Mouse (Mus musculus): ENCODE data around the gene Rabac1. TPM values are rescaled to one million over a fixed set of nuclear protein-coding genes. Genes with fewer than 3 reads are reported as not detected.

Gene Rabac1
- total RNA-seq (2012; rRNA removed) (205 and 240 TPM in 2 replicates), polyA plus RNA-seq (2012; ENCODE audit: insufficient read depth in 1 of 2, insufficient read length in 2 of 2, low read depth in 1 of 2, low replicate concordance in 2 of 2, missing spikeins in 1 of 2) (100 to 1,000 TPM in 1 of 2 experiments, not detected in 1; 223 TPM)

DNA sequence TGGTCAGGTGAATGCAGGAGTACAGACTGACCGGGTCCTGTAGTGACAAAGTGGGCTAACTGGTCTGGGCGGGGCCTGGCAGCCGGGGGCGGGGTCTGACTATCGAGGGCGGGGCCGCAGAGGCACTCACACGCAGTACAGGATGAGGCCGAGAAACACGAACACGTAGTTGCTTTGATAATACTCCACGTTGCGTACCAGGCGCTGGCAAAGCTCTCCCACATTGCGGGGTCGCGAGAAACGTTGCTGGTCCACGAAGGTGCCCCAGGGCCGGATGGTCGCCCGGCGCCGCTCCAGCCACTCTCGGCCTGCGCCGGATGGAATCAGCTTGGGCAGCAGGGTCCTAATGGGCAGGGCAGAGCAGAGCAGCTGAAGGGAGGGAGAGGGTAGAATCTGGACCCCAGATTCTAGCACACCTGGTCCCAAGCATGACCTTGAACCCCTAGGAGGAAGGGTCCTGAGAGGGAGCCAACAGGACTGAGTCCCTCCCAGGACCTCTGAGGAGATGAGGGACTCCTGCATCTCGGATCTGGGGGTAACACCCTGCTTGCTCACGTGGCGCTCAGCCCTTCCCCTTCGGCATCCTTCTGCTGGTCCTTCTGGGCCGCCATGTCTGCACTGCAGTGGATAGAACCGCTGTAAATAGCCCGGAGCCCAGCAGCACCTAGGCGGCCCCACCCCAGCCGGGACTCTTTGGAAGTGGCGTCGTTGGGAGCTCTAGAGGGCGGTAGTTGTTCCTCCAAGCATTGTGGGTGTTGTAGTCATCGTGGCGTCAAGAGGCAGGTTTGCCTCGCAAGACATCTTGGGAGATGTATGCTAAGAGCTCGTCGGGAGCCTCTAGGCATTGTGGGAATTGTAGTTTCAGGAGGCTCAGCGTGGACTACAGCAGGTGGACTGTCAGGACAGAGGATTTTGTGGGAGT is at the start of gene Rabac1:
Gene Rabac1, minus strand, starts transcription at position 783 of the 922 bp plus-strand sequence.
- DNase-seq (ENCODE audit: low read depth, low spot score) = peak; percentile 97
- Histone ChIP-seq H3K79me2 (ENCODE audit: control insufficient read depth, insufficient read depth, low read length, poor library complexity) (peaks cover 6% of the 10 kb centered on the region; the same call in 1 of the 2 replicates), H3K27me3 (ENCODE audit: control insufficient read depth in 1 of 2, insufficient read depth in 2 of 2, low read length in 2 of 2) (no peaks in the 10 kb centered on the region), H3K9me3 (replicated peaks; ENCODE audit: insufficient read depth, low read length) (no peaks in the 10 kb centered on the region), H3K4me1 (ENCODE audit: control insufficient read depth in 1 of 2, insufficient read depth in 2 of 2, low read length in 2 of 2) (peaks cover 7 to 20% of the 10 kb centered on the region in 2 experiments), H3K36me3 (ENCODE audit: control insufficient read depth in 1 of 2, insufficient read depth in 2 of 2, low read length in 2 of 2) (peaks cover 0 to 21% of the 10 kb centered on the region in 2 experiments; a peak in 2 of 4 replicates), H3K27ac (ENCODE audit: control insufficient read depth, low read depth, low read length) (peak within 1 kb of the TSS; percentile 49), H3K4me3 (ENCODE audit: control insufficient read depth in 1 of 2, insufficient read depth in 1 of 2, low read depth in 2 of 2, low read length in 2 of 2) (peak within 1 kb of the TSS; percentile 75 to 78), H3K9ac (ENCODE audit: control insufficient read depth, low read depth, low read length, poor library complexity, severe bottlenecking) (peak within 1 kb of the TSS; percentile 80)
- no peak for TF ChIP-seq MEF2A (IDR thresholded peaks at IDR 0.05; ENCODE audit: extremely low read depth, insufficient replicate concordance, low read depth, low read length, poor library complexity, severe bottlenecking)
- peak; percentile 55 for TF ChIP-seq TCF12 (IDR thresholded peaks at IDR 0.05; ENCODE audit: low read depth, low read length)
- 0 out of 2 replicates have a peak, but pooled peaks have one; percentile 30 for TF ChIP-seq ZMIZ1 (IDR thresholded peaks at IDR 0.05; ENCODE audit: low read depth, low read length)
- peak in 1 of 2 experiments; percentile 77; a peak in 3 of 4 replicates for TF ChIP-seq POLR2A (IDR thresholded peaks at IDR 0.05; ENCODE audit: control insufficient read depth in 1 of 2, insufficient read depth in 1 of 2, low read depth in 1 of 2, low read length in 2 of 2, poor library complexity in 1 of 2)
- TF ChIP-seq EP300 (IDR thresholded peaks at IDR 0.05; ENCODE audit: low read depth in 1 of 2, low read length in 2 of 2) = no peak
- peak; percentile 81 for TF ChIP-seq POLR2AphosphoS2 (IDR thresholded peaks at IDR 0.05; ENCODE audit: low read length)
- TF ChIP-seq NELFE (IDR thresholded peaks at IDR 0.05; ENCODE audit: low read depth, low read length) = peak; percentile 69
- TF ChIP-seq CTCF (IDR thresholded peaks at IDR 0.05 in 2 of 3, conservative IDR thresholded peaks at IDR 0.05 in 1 of 3; ENCODE audit: control insufficient read depth in 1 of 3, insufficient read depth in 1 of 3, low read depth in 2 of 3, low read length in 3 of 3, poor library complexity in 1 of 3, severe bottlenecking in 1 of 3) = peak in 2 of 3 experiments; percentile 29 to 52; a peak in 3 of 6 replicates
- TF ChIP-seq MAX (IDR thresholded peaks at IDR 0.05; ENCODE audit: low read length) = peak; percentile 66; the same call in 1 of the 2 replicates
- no peak for TF ChIP-seq ZKSCAN1 (IDR thresholded peaks at IDR 0.05; ENCODE audit: low read depth, low read length)
- peak; percentile 48; the same call in 1 of the 2 replicates for TF ChIP-seq USF1 (IDR thresholded peaks at IDR 0.05; ENCODE audit: low read depth, low read length)
- TF ChIP-seq SMC3 (IDR thresholded peaks at IDR 0.05; ENCODE audit: low read depth, low read length) = no peak
- TF ChIP-seq NRF1 (IDR thresholded peaks at IDR 0.05; ENCODE audit: insufficient read depth, low read depth, low read length, poor library complexity, severe bottlenecking) = peak; percentile 22; the same call in 1 of the 2 replicates
- TF ChIP-seq SIN3A (IDR thresholded peaks at IDR 0.05; ENCODE audit: low read length) = peak; percentile 96
- no peak for TF ChIP-seq GABPA (IDR thresholded peaks at IDR 0.05; ENCODE audit: low read depth, low read length)
- 0 out of 2 replicates have a peak, but pooled peaks have one; percentile 26 for TF ChIP-seq CHD2 (IDR thresholded peaks at IDR 0.05; ENCODE audit: low read length)
- peak; percentile 77 for TF ChIP-seq MXI1 (IDR thresholded peaks at IDR 0.05; ENCODE audit: low read depth, low read length)
- peak; percentile 99 for TF ChIP-seq KAT2A (conservative IDR thresholded peaks at IDR 0.05; ENCODE audit: low read depth, low read length)
- TF ChIP-seq HCFC1 (IDR thresholded peaks at IDR 0.05; ENCODE audit: low read depth, low read length) = peak; percentile 100
- TF ChIP-seq MAZ (IDR thresholded peaks at IDR 0.05; ENCODE audit: low read depth, low read length) = peak; percentile 80
- TF ChIP-seq MYC (IDR thresholded peaks at IDR 0.05; ENCODE audit: low read depth, low read length) = peak; percentile 81
- peak; percentile 89 for TF ChIP-seq ELF1 (IDR thresholded peaks at IDR 0.05; ENCODE audit: low read depth, low read length)
- TF ChIP-seq POLR2AphosphoS5 (IDR thresholded peaks at IDR 0.05; ENCODE audit: borderline replicate concordance, low read depth, low read length) = no peak
- TF ChIP-seq TBP (IDR thresholded peaks at IDR 0.05; ENCODE audit: low read depth, low read length) = peak; percentile 75
